Mouse (Mus musculus): ENCODE data around the gene Cplx2.

Gene Cplx2

GRCm38 (mm10) chr13:54371049-54371386 is at the start of gene Cplx2:
Gene Cplx2 (plus strand): TSS chr13:54371349.
- DNase-seq: no peak

DNA sequence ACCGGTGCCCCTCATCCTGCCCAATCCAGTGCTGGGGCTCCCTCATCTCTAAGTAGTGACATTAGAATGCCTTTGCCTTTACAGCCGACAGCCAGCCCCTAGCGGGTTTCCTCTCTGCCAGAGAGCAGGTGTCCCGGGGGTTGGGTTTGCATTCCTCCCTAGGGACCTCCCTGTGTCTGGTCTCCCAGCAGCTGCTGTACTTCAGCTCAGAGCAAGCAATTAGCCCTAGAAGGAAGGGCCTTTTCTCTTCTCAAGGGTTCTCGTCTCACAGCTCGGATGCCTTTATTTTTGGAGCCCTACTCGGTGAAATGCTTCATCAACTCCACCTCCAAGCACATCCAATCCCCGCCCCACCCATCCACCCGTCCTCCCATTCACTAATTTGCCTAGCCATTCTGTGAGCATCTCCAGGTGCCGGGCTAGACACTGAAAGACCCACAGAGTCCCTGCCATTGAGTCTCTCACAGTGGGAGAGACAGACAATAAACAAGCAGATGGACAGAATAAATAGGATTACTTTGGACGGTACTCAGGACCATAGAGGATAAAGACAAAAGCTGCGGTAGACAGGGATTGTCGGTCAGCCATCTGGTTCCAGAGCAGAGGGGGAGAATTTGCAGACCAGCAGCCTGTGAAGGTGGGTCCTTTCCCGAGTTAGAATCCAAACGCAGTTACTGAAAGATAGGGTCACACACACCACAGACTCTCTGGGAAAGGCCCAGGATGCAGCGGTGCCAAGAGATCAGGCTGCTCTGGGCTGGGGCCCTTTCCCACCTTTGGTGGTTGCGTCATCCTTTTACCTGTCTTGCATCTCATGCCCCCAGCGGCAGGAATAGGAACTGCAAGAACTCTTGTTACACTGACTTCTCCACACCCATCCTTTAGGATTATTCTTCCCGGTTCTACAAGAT is 48.5 kb upstream of the Cplx2 start:
- peak; percentile 70 for DNase-seq

DNA sequence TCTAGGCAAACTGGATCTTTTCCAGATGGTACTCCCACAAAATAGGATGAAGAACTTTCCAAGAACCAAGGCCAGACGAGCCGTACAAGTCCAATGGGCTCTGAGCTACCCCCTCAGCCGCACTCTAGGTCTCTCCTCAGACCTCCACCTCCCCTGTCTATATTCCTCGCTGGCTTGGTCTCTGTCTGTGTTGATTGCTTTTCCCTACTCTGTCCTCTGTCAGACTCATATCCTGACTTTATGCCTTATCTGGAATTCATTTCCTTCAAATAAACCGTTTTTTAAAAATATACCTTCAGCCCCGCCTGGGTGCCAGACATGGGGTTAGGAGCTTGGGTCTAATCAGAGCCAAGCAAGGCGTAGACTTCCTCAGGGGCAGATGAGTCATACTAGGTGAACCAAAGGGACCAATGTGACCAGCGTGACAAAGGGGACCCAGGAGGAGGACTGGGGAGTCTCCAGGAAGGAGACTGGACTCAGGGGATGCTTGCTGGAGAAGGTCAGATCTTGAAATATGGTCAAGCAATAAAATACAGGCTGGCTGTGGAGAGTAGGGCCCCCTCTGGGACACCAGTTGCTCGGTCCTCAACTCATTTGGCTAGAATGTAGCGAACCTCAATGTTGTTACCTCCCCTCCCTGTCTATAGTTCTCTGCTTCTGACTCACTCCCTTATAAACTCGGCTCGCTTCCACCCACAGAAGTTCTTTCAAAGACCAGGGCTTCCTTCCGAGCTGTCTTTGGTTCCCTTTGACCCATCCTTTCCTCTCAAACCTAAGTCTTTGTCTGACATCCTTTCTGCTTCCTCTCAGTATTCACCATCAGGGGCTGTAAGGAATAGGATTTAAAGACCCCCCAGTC is 47.6 kb upstream of the Cplx2 start:
- DNase-seq: no peak

DNA sequence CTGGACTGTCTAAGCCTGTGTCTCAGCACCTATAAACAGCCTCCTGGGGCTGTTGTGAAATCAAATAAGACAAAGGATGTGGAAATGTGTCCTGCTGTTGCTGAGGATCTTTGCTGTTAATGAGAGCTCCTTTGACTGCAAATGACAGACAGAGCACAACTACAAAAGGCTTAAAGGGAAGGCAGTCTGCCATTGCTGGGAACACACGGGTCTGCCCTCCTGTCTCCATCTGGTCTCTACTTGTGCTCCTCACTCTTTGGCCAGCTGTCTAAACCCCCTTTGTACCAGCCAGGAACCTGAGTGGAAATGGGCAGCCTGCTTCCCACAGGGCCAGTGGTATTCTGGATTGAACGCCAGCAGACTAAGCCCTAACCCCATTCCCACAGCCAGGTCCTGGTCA is 47.0 kb upstream of the Cplx2 start:
- DNase-seq: no peak

- DNase-seq: peak; percentile 30
Measured at GRCm38 (mm10) chr13:54325814-54326213, 45.3 kb upstream of the Cplx2 start.

DNA sequence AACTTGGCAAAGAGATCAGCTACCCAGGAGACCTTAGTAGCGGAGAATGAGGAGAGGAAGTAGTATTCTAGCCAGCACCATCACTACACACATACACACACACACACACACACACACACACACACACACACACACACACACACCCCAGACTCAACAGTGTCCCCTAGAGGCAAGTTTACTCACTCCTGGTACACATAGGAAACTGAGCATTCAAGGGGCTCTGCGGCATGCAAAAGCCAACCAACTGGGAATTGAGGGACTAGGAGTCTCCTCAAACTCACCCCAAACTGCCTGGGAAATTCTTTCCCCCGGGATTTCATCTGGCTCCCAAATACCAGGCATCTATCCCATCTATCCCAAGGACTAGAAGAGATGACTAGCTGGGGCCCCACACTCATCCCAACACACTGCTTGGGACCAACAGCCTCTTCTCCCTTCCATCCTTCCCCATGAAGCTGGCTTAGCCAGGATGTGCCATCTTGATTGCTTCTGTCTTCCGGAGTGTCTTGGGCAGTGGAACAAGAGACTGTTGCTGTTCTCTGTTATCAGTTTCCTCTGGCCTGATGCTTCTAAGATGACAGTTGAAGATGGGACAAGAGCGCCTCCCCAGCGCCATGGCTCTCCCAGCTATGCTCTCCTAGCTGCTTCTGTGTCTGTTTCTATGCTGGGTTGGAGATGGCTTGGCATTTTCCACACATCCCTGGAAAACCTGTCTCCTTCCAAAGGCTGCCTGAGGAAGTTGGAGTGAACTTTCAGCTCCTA is 44.3 kb upstream of the Cplx2 start:
- DNase-seq: no peak

- no peak for DNase-seq
Measured at GRCm38 (mm10) chr13:54328029-54328428, 43.1 kb upstream of the Cplx2 start.

DNA sequence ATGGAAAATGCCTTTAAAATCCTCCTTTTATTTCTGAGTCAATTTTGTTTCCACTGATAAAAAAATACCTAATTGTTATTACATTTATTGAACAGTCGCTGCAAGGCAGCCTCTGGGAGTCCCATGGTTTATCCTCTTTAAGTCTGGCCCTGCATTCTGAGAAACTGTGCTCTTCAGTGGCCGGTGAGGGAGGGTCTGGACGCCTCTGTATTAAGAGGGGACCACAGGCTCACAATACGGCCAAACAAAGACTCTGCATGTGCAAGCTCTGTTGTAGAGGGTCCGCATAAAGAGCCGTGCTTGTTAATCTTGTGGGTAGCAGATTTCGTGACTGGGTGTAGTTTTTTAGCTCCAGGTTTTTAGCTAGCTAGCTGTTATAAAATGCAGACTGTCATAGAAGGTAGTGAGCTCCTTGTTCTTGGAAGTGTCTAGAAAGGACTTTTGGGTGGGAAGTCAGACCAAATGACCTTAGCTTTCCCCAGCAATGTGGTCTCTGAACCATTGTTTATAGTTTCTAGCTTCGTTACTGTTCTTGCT is 42.1 kb upstream of the Cplx2 start:
- DNase-seq: no peak

- DNase-seq: peak; percentile 44
Measured at GRCm38 (mm10) chr13:54331825-54332675, 39.1 kb upstream of the Cplx2 start.

DNA sequence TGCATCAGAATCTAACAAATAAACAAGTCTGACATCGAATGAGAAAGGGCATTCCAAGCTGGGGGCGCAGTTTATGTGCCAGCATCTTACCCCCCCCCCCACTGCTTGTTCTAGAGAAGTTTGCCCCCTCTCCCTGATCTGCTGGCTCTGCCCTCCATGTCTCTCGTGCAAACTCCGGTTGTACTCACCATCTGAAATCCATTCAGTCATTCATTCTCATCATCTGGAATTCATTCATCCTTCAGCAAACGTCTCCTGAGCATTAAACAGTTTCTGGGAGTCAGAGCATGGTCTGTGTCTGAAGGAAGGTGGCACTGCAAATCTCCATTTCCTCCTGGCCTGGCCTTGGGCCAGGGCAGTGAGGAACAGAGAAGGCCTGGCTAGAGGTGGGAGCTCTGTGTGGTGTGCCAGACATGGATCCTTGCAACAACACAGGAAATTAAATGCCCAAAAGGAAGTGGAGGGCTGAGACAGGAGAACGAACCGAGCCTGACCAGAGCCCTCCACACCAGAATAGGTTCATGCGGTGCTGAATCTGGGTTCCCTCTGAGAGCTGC is 38.1 kb upstream of the Cplx2 start:
- DNase-seq: no peak

GRCm38 (mm10) chr13:54337058-54337457 is 34.1 kb upstream of the Cplx2 start:
- DNase-seq: no peak

DNA sequence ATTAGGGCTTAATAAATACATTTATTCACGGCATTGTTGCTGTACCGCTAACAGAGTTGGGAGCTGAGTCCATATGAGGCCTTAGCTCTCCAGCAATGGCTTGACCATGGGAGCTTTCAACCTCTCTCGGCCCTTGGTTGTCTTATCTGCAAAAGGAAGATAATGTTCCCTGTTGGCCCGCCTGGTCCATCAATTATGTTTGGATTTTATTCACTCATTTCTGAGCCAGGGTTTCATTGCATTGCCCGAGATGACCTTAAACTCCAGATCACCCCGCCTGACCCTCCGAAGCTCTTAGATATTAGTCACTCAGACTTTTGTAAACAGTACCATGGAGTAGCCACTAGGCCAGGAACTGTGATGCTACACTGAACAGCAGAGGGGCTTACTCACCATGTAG is 33.6 kb upstream of the Cplx2 start:
- no peak for DNase-seq

DNA sequence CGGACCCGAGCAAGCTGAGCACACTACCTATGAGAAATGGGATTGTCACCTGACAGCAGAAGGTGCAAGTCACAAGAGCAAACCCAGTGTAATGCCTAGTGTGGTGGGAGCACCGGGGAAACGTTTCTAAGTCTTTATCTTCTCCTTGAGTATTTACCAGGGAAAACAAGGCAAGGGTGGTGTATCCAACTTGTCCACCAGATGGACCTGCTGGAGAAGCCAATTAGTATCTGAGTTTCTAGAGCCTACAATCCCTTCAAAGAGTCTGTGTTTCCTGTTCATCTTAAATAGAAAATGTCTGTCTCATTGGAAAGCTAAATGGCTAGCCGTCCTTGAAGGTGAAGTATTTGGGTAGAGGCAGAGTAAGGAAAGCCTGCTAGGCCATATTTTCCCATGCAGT is 32.3 kb upstream of the Cplx2 start:
- no peak for DNase-seq

GRCm38 (mm10) chr13:54345885-54346647 is 25.1 kb upstream of the Cplx2 start:
- DNase-seq: no peak

DNA sequence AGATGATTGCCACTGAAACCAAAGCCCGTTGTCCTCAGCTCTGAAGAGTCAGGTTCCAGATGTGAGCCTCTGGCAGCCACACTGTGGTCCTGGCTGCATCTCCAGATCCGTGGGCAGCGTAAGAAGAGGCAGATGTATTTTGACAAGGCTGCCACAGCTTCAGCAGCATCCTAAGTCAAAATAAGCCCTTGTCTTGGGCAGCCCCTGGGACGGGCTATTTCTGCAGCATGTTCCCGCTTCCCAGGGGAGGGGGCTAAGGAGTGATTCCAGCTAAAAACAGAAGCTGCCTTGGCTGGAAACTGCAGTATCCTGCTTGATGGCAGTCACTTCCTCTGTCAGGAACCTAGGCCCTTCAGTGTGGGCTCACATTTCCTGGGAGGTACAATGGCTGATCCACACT is 23.1 kb upstream of the Cplx2 start:
- peak; percentile 28 for DNase-seq

- no peak for DNase-seq
Measured at GRCm38 (mm10) chr13:54349126-54349759, 21.9 kb upstream of the Cplx2 start.

DNA sequence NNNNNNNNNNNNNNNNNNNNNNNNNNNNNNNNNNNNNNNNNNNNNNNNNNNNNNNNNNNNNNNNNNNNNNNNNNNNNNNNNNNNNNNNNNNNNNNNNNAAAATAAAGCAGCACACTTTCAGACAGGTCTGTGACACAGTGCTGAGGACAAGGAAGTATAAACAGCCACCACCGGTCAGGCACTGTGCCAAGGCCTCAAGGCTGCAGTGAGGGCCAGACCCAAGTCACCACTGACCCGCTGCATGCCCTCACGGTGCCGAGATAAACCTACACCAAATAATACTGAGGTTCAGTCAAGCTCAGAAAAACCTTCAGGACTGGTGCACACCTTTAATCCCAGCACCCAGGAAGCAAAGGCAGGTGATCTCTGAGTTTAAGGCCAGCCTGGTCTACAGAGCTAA is 13.7 kb upstream of the Cplx2 start:
- DNase-seq: no peak

GRCm38 (mm10) chr13:54359181-54359580 is 12.0 kb upstream of the Cplx2 start:
- peak; percentile 29 for DNase-seq

- DNase-seq: no peak
Measured at GRCm38 (mm10) chr13:54364686-54365085, 6.5 kb upstream of the Cplx2 start.

- DNase-seq: peak; percentile 60
Measured at GRCm38 (mm10) chr13:54367758-54368157, 3.4 kb upstream of the Cplx2 start.

Measured in right cerebral cortex, postnatal 14 days (tissue).